In the genomic region with DNA sequence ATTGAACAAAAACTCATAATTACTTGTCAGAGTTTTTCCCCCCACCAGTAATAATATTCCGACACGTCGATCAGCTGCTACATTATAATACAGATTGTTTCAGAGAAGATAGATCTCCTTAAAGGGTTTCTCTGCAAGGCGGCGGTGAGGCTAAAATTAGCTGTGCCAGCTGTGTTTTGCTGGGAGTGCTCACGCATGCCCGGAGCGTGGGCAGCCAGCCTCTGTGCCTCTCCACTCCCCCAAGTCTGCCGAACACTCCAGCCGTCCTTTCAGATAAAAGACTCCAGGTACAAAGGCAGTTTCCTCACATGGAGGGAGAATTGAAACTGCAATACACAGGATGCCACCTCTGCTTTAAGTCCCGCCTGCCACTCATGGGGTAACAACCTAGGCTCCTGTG, we compare ENCODE assay signal across 8 mouse cellular contexts.
DNase-seq lines count a peak whose midpoint lies in the region; ATAC-seq lines count a peak whose summit lies in the region.

No protein-coding gene starts in this region.

- peak overlapping the region; percentile 70 for H3K9ac ChIP-seq in kidney, embryonic 15.5 days
- peak overlapping the region; percentile 58 for H3K9ac ChIP-seq in embryonic facial prominence, embryonic 14.5 days (ENCODE audit: low read depth, low read length)

- ATAC-seq in kidney, embryonic 15.5 days (replicated peaks; ENCODE audit: low FRiP score), result 0 out of 2 replicates have a peak, but pooled peaks have one; percentile 15
- no peak for ATAC-seq in embryonic facial prominence, embryonic 14.5 days (ENCODE audit: low read depth)

- H3K4me2 ChIP-seq in kidney, embryonic 15.5 days, result peak overlapping the region; percentile 66
- H3K4me2 ChIP-seq in embryonic facial prominence, embryonic 14.5 days (ENCODE audit: low read depth, low read length), result peak overlapping the region; percentile 64

- intact Hi-C loops in heart, postnatal 36 days (cut with DNase I), result loop anchor here (5.0 kb wide), 3 partner anchors 61 to 191 kb away; no protein-coding TSS in a partner anchor

- 18% methylated on average over 11 of the region's 11 CpGs for WGBS in kidney, embryonic 15.5 days
- WGBS in embryonic facial prominence, embryonic 14.5 days, result 18% methylated on average over 11 of the region's 11 CpGs
- 50% methylated on average over 11 of the region's 11 CpGs for WGBS in limb, embryonic 10.5 days

- H3K27me3 ChIP-seq in kidney, embryonic 15.5 days, result no peaks in the 10 kb centered on the region
- H3K27me3 ChIP-seq in embryonic facial prominence, embryonic 14.5 days (replicated peaks; ENCODE audit: control insufficient read depth, insufficient read depth, low read length), result no peaks in the 10 kb centered on the region
- H3K27me3 ChIP-seq in limb, embryonic 10.5 days (ENCODE audit: low read depth, poor library complexity, severe bottlenecking), result no peaks in the 10 kb centered on the region

- no peak for DNase-seq in kidney, adult 11 months
- peak; percentile 65 for DNase-seq in embryonic facial prominence, embryonic 14.5 days (ENCODE audit: low spot score)
- DNase-seq in heart, postnatal 36 days, result peak; percentile 25 to 26
- DNase-seq in limb, embryonic 10.5 days (ENCODE audit: low spot score), result no peak
- DNase-seq in right cerebral cortex, postnatal 14 days, result peak; percentile 46
- no peak for DNase-seq in thymus, postnatal 10 days (ENCODE audit: low spot score in 2 of 2)
- no peak for DNase-seq in cerebellum, postnatal 36 days

- peaks cover 43% of the 10 kb centered on the region for H3K4me1 ChIP-seq in kidney, embryonic 15.5 days
- peaks cover 22% of the 10 kb centered on the region for H3K4me1 ChIP-seq in embryonic facial prominence, embryonic 14.5 days (ENCODE audit: control insufficient read depth, insufficient read depth, low read length)
- peaks cover 39% of the 10 kb centered on the region for H3K4me1 ChIP-seq in limb, embryonic 10.5 days

- H3K9me3 ChIP-seq in kidney, embryonic 15.5 days (replicated peaks), result no peaks in the 10 kb centered on the region
- no peaks in the 10 kb centered on the region for H3K9me3 ChIP-seq in embryonic facial prominence, embryonic 14.5 days (ENCODE audit: control insufficient read depth, low read length)
- H3K9me3 ChIP-seq in limb, embryonic 10.5 days (replicated peaks), result no peaks in the 10 kb centered on the region

- no peaks in the 10 kb centered on the region for H3K36me3 ChIP-seq in kidney, embryonic 15.5 days
- H3K36me3 ChIP-seq in embryonic facial prominence, embryonic 14.5 days (ENCODE audit: control insufficient read depth, insufficient read depth, low read length), result no peaks in the 10 kb centered on the region
- H3K36me3 ChIP-seq in limb, embryonic 10.5 days, result no peaks in the 10 kb centered on the region

- H3K27ac ChIP-seq in kidney, embryonic 15.5 days, result peak overlapping the region; percentile 92; the same call in 1 of the 2 replicates
- H3K27ac ChIP-seq in embryonic facial prominence, embryonic 14.5 days (replicated peaks; ENCODE audit: low read depth, low read length), result no peak overlapping the region; the same call in 1 of the 2 replicates
- peak overlapping the region; percentile 61; the same call in 1 of the 2 replicates for H3K27ac ChIP-seq in limb, embryonic 10.5 days

- H3K4me3 ChIP-seq in kidney, embryonic 15.5 days (replicated peaks), result peak overlapping the region; percentile 69
- peak overlapping the region; percentile 70 for H3K4me3 ChIP-seq in embryonic facial prominence, embryonic 14.5 days (ENCODE audit: low read depth, low read length)
- peak overlapping the region; percentile 24; the same call in 1 of the 2 replicates for H3K4me3 ChIP-seq in limb, embryonic 10.5 days

Comparison
In these comparisons a context has a peak if more than half of its experiments do, and no peak if none do; other contexts are left out.
1. DNase-seq: peak in embryonic facial prominence, embryonic 14.5 days (single experiment), heart, postnatal 36 days (2 of 2) and right cerebral cortex, postnatal 14 days (single experiment); none in kidney, adult 11 months (single experiment), limb, embryonic 10.5 days (single experiment), thymus, postnatal 10 days (0 of 2) and cerebellum, postnatal 36 days (0 of 2).
2. Peak in every context shown above with its lines, with median percentiles within 50 percentile points of each other: H3K4me3 ChIP-seq.